Mouse (Mus musculus) adrenal gland, postnatal 10 days (tissue): ENCODE measurements around the gene Tgfbr3. TPM values are rescaled to one million over a fixed set of nuclear protein-coding genes. Genes with fewer than 3 reads are reported as not detected.

Experiments
- DNase-seq: peaks from one replicate; pipeline ENCODE4 v3.0.0; 2021; ENCODE audit warnings: mixed read lengths
- total RNA-seq, 2 experiments: library from RNA; stranded (reverse); gene quantifications; 2 replicates each; pipeline ENCODE4 v1.2.3; 2021

Gene Tgfbr3
- total RNA-seq, 2 experiments from 2014 or later: 125 to 160 TPM

GRCm38 (mm10) chr5:107109416-107109815 is 180.0 kb downstream of the Tgfbr3 start:
- DNase-seq: no peak

GRCm38 (mm10) chr5:107106793-107107192 is 182.6 kb downstream of the Tgfbr3 start:
- no peak for DNase-seq

GRCm38 (mm10) chr5:107106139-107106538 is 183.3 kb downstream of the Tgfbr3 start:
- no peak for DNase-seq

DNA sequence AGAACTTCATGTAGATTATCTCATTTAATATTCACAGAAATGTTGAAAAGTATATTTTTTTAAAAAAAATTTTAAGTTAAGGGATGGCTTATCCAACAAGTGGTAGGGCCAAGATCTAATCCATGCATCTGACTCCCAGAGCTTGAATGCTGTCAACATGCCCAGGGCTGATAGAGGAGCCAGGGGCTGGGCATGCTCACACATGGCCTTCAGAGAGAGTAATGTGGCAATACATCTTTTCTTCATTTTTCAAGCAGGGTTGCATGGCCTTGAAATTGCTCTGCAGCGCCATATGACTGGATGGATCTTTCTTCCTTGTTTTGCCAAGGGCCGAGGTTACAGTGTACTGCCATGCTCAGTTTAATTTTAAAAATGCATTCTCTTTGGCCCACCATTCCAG is 185.8 kb downstream of the Tgfbr3 start:
- peak; percentile 78 for DNase-seq

DNA sequence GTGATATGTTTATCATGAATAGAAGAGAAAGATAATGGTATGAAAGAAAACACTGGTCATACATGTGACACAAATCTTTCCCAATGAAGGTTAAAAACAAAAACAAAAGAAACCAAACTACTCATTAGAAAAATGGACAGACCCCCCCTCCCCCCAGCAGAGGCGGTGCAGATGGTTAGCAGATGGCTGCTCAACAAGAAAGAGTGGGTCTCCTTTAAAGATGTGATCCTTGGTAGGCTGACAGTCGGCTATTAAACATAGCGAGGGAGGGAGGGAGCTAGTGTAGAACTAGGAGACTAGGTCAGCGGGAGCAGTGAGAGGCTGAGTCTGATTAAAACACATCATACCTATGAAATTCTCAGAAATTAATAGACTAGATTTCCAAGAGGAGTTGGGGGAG is 186.5 kb downstream of the Tgfbr3 start:
- DNase-seq: no peak

DNA sequence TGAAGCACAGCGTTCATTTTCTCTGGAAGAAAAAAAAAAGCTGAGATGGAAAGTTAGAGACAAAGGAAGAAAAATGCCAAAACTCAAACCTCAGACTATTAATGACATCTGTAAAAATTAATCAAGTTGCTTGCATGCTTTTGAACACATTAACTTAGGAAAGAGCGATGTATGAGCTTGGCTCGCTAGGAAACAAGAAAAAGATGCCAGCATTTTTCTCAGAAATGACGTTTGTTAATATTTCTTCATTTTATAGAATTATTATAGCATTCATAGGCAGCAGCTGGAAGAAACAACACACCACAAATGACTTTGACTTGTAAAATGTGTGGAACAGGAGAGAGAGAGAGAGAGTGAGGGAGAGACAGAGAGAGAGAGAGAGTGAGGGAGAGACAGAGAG is 187.7 kb downstream of the Tgfbr3 start:
- DNase-seq: no peak

- DNase-seq: no peak
Measured at GRCm38 (mm10) chr5:107101135-107101534, 188.3 kb downstream of the Tgfbr3 start.

DNA sequence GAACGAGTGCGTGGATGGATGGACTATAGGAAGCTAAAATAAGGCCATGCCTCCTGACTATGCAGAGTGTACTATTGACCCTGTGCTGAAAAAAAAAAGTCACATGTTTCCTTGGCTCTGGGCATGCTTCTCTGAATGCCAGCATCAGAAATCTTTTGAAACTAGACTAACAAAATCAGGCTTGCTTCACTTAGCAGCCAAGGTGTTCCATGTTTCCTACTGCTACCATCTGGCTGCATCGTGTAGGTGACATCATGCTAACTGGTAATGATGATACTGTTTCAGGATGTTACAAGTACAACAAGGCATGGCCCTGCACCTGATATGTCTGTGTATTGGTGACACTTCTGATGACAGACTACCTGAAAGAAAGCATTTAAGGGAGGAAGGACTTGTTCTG is 189.8 kb downstream of the Tgfbr3 start:
- DNase-seq: no peak

DNA sequence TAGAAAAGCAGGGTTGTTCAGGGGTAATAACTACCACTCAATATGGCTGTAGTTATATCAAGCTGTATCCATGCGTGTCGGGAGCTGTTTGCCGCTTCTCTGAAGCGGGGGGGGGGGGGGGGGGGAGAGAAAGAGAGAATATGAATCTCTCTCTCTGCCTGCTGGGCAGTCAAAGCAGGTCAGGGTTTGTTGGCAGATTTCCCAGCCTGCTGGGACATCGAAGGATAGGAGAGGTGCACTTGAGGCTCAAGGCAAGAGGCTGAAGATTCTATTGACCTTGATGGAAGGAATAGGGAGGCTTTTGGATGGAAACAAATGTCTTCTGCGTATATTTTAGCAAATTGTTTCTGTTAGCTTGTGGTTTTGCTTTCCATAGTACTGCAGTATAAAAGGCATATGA is 190.4 kb downstream of the Tgfbr3 start:
- peak; percentile 79 for DNase-seq

DNA sequence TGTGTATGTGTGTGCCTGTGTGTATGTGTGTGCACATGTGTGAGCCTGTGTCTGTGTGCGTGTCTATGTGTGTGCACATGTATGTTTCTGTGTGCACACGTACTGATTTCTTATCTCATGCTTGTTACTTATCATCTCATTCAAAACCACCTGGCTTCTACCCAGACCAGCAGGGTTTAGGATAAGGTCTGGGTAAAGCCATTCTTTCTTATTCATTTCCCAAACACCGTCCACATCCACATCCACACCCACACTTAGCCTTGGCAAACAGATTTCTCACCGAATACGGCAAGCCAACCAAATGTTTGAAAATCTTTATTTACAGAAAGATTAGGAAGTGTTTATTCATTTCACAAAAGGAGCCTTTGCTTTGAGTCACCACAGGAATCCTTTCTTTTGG is 191.4 kb downstream of the Tgfbr3 start:
- DNase-seq: no peak

- DNase-seq: no peak
Measured at GRCm38 (mm10) chr5:107097314-107097713, 192.1 kb downstream of the Tgfbr3 start.

DNA sequence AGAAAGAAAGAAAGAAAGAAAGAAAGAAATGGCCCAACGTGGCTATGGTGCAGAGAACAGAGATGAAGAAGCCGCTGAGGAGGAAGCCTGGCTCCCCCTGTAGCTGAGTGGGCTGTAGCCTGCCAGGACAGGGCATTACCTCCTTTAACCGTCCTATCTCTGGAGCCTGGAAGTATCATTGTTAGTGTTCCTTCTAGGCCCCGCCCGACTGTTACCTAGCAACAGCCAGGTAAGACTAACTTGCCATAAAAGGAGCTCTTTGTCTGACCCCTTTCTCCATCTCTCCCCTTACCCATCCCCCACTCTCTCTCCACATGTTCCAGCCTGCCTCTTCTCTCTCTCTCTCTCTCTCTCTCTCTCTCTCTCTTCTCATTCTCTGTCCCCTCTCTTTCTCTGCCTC is 195.2 kb downstream of the Tgfbr3 start:
- no peak for DNase-seq

GRCm38 (mm10) chr5:107093253-107093652 is 196.2 kb downstream of the Tgfbr3 start:
- no peak for DNase-seq

DNA sequence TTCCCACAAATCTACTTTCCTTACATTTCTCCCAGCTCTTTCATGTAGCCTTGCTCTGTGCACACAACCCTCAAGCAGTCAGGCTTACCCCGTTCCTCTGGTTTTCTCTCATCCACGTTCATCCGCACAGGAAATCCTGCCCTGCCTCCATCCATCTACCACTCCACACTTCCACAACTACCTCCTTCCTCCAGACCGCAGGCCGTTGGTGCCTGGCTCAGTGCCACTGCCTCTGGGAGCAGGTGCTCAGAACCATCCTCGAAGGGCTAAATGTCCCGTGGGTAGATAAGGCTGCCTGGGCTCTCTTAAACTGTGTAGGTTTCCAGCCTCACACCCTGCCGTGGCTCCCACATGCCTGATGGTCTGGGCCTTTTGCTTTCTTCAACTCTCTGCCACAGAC is 197.3 kb downstream of the Tgfbr3 start:
- no peak for DNase-seq

- no peak for DNase-seq
Measured at GRCm38 (mm10) chr5:107089966-107090365, 199.5 kb downstream of the Tgfbr3 start.

DNA sequence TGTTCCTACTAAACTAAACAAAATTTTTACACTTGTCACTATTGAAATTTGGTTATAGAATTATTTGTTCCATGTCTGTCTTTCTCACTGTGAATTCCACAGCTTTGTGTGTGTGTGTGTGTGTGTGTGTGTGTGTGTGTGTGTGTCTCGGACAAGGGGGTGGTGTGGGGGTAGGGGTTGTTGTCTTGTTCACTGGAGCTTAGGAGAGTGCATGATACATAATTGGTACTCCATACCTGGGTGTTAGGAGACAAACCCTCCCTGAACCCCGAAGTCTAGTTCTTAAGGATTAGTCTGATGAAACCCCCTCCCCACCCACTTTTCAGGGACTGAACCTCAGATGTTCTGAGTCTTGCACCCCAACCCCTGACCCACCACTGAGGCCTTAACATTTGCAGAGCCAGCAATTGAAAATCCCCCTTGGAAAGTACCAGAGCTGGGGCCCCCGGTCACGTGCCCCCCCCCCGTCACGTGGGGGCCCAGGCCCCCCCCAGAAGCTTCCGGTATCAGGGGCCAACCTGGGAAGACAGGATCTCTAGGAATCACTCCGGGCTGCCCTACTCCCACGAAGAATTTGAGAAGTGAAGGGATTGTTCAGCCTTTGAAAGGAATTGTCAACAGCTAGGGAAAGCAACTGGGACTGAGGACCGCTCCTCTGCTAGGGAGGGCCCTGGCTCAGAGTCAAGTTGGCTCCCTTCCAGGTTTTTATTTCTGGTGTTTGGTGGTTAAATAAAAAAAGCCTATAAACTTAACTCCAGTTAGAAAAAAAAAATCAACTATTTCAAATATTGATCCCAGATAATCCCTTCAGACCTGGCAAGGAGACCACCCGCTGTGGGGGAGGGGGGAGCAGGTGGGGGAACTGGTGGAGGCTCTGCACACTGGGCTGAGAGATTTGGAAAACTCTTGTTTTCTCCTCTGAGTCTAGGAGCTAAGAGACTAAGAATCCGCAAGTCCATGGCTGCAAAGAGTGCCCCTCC is 201.3 kb downstream of the Tgfbr3 start:
- DNase-seq: peak; percentile 91

DNA sequence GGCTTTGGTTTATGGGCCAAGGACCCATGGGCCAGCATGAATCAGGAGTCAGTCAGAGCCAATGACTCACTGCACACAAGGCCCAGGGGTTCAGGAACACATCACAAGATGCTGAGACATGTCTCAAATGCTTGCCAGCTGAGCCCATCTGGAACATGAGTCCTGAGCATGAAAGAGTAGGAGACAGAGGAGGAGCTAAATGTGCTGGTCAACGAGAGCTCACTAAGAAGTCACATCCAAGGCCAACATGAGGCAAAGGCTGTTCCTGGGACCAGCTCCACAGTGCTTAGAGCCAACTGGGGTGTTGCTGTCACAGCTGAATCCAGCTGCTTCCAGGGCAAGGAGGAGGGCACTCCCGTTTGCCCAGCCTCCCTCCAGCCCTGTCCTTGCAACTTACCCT is 202.1 kb downstream of the Tgfbr3 start:
- DNase-seq: peak; percentile 83

DNA sequence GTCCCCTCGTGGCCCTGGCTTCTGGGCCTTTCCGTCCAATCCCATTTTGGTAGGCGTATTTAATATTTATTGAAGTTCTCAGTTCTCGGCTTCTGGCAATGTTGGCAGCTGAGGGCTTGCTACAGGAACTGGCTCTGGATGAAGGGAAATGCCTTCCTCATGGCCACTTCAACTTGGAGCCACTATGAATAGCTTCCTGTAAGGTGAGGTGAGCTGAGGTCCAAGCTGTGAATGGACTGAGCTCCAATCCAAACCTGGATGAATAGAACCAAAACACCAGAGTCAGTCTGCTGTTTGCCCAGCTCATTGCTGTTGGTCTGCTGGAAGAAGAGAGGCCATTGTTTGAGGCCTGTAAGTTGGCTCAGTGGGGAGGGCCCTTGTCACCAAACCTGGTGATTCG is 203.3 kb downstream of the Tgfbr3 start:
- DNase-seq: no peak

DNA sequence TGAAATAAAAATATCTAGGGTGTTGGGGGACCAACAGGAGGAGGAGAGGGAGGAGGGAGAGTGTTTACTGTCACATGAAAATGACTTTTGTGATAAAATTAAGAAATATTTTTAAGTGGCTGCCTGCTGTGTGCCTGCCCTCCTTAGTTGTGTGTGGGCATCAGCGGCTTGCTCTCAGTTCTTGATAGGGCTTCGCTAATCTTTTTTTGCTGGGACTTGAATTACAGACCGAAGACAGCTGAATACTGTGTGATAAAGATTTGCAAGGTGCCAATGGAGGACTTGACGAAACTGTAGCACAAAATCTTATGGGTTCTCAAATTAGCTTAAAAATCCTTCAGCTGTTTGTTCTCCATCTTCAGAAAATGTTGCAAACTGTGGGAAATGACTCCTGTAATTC is 205.0 kb downstream of the Tgfbr3 start:
- no peak for DNase-seq

DNA sequence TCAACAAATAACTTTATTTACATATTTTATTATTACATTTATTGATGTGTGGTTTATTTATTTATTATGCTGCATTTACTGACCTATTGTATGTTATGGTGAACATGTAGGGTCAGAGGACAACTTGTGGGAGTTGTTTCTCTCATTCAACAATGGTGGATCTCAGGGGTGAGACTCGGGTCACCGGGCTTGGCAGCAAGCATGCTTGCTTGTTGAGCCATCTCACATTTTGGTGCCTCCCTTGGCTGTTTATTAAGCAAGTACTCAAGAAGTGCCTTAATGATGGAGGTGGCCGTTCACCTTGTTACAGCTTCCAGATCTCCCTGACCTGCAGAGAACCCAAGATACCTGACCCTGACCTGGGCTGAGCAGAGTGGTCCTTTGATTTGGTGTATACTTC is 207.4 kb downstream of the Tgfbr3 start:
- DNase-seq: no peak

DNA sequence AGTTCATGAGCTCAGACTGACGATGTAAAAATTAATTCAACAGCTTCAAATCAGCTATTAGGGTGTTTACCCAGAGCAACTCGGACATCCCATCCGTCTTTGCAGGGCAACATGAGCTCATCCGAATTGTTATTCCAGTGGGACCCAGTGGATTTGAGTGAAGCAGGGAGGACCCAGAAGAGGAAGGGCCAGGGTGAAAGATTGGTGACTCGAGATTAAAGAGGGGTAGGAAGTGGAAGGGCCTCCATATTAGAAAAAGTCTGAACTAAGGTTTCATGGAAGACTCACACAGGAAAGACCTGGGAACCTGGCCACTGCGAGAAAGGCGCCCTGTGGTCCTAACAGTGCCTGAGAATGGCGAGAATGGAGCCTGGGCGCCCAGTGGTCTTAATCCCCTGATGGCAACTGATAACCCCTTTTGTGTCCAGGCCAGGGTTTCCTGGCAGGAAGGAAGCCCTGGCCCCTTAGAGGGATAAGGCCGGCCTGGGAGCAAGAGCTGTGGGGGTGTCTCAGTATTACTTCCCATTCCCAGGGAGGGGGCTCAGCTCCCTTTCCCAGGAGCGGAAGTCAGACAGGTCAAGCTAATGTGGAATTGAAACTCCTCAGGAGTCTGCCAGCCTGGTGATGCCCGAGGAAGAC is 208.3 kb downstream of the Tgfbr3 start:
- DNase-seq: no peak

GRCm38 (mm10) chr5:107079920-107080319 is 209.5 kb downstream of the Tgfbr3 start:
- no peak for DNase-seq

- peak; percentile 76 for DNase-seq
Measured at GRCm38 (mm10) chr5:107079146-107079638, 210.2 kb downstream of the Tgfbr3 start.
